Mouse (Mus musculus): ENCODE measurements around the gene Coro2a.
"Not testable (repeated sequence)": the region's sequence is repeated elsewhere in the genome, so short reads cannot be mapped to it uniquely, and the experiment has no call there.

The Coro2a gene

GRCm38 (mm10) chr4:46602704-46603103, 702 bp upstream of the Coro2a start:
- Histone ChIP-seq H3K27me3 (ENCODE audit: insufficient read depth, low read length) (peaks cover 60% of the 10 kb centered on the region), H3K4me1 (replicated peaks; ENCODE audit: low read depth, low read length) (peaks cover 47% of the 10 kb centered on the region)
- TF ChIP-seq NANOG (IDR thresholded peaks at IDR 0.05; ENCODE audit: borderline replicate concordance, low read length) (no peak), POU5F1 (IDR thresholded peaks at IDR 0.05; ENCODE audit: borderline replicate concordance, low read length) (no peak), CTCF (conservative IDR thresholded peaks at IDR 0.05; ENCODE audit: low read length) (no peak)

GRCm38 (mm10) chr4:46601258-46601843, 651 bp downstream of the Coro2a start:
- peak overlapping the region; percentile 85 for H3K4me3 ChIP-seq (replicated peaks; ENCODE audit: low read length)
- TF ChIP-seq NANOG (IDR thresholded peaks at IDR 0.05; ENCODE audit: borderline replicate concordance, low read length) (no peak), CTCF (conservative IDR thresholded peaks at IDR 0.05; ENCODE audit: low read length) (no peak), POU5F1 (IDR thresholded peaks at IDR 0.05; ENCODE audit: borderline replicate concordance, low read length) (no peak)
- peaks cover 70% of the 10 kb centered on the region for H3K27me3 ChIP-seq (ENCODE audit: insufficient read depth, low read length)
- no peaks in the 10 kb centered on the region for H3K9me3 ChIP-seq (ENCODE audit: low read length)
- H3K36me3 ChIP-seq (ENCODE audit: insufficient read depth, low read length): 0 out of 2 replicates have a peak, but pooled peaks cover 4% of the 10 kb centered on the region
- peaks cover 39% of the 10 kb centered on the region for H3K4me1 ChIP-seq (replicated peaks; ENCODE audit: low read depth, low read length)

More at GRCm38 (mm10) chr4:46602704-46603103, 702 bp upstream of the Coro2a start:
- H3K9me3 ChIP-seq (ENCODE audit: low read length): no peaks in the 10 kb centered on the region
- H3K36me3 ChIP-seq (ENCODE audit: insufficient read depth, low read length): 0 out of 2 replicates have a peak, but pooled peaks cover 4% of the 10 kb centered on the region
- no peak overlapping the region for H3K4me3 ChIP-seq (replicated peaks; ENCODE audit: low read length)

DNA sequence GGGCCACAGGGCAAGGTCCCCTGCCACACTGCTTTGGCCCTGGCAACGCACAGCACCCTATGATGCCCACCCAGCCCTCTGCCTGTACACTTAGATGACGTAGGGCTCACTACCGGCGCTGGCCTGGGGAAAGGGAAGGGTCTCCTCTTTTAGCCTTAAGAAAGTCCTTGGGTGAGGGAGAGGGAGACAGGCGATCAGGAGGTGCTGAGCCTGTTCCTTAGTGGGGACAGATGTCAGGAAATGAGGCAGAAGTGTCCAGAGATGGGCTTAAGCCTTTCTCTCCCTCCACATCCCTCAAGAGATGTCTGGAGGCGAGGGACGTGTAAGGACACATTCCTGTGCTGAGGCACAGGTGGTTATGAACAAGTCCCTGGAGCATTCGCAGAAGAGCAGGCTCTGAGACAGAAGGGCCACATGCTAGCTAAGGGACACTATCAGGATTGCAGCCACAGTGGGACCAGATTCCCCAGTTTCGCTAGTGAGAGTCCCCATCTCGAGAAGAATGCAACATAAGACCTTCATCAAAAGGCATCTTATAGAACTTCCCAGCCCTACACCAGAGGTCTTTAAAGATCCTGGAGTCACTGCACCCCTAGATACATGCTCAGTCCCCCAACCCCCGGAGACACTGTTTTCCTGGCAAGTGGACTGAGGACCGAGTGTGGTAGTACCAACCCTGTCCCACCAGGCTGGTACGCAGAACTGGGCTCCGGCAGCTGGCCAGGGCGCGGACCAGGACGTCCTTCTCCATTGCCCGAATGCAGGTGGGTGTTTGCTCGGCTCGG, 1.3 kb downstream of the Coro2a start:
- H3K27me3 ChIP-seq (ENCODE audit: insufficient read depth, low read length): peaks cover 73% of the 10 kb centered on the region
- no peak for TF ChIP-seq CTCF (conservative IDR thresholded peaks at IDR 0.05; ENCODE audit: low read length)
- no peak for TF ChIP-seq NANOG (IDR thresholded peaks at IDR 0.05; ENCODE audit: borderline replicate concordance, low read length)
- TF ChIP-seq POU5F1 (IDR thresholded peaks at IDR 0.05; ENCODE audit: borderline replicate concordance, low read length): no peak
- H3K36me3 ChIP-seq (ENCODE audit: insufficient read depth, low read length): 0 out of 2 replicates have a peak, but pooled peaks cover 4% of the 10 kb centered on the region
- no peaks in the 10 kb centered on the region for H3K9me3 ChIP-seq (ENCODE audit: low read length)
- peak overlapping the region; percentile 85 for H3K4me3 ChIP-seq (replicated peaks; ENCODE audit: low read length)
- peaks cover 32% of the 10 kb centered on the region for H3K4me1 ChIP-seq (replicated peaks; ENCODE audit: low read depth, low read length)

DNA sequence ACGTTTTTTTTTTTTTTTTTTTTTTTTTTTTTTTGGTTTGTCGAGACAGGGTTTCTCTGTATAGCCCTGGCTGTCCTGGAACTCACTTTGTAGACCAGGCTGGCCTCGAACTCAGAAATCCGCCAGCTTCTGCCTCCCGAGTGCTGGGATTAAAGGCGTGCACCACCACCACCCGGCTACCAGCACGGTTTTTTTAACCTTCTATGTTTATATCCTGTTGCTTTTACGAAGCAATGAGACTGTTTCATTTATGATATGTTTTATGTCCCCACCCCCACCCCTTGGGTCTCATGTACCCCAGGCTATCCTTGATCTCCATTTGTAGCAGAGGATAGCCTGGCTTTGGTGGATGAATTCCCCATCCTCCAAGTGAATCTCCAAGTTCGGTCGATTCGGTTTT, 2.4 kb downstream of the Coro2a start:
- peaks cover 66% of the 10 kb centered on the region for H3K27me3 ChIP-seq (ENCODE audit: insufficient read depth, low read length)
- peaks cover 25% of the 10 kb centered on the region for H3K4me1 ChIP-seq (replicated peaks; ENCODE audit: low read depth, low read length)
- H3K4me3 ChIP-seq (replicated peaks; ENCODE audit: low read length): not testable (repeated sequence)

DNA sequence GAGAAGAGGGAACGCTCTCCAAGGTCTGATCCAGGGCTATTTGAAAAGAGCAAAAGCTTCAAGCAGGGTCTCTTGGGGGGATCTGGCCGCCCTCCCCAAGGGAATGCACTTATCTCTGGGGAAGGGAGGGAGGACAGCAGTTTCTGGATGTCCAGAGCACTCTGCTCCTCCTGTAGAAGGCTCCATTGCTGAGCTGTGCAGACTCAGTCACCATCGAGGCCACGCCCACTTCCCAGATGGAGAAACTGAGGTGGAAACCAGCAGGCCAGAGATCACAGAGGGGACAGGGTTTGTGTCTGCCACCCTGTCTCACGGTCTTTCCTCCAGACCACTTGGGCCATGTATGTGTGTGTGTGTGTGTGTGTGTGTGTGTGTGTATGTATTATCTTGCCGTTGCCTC, 3.0 kb downstream of the Coro2a start:
- Histone ChIP-seq H3K27me3 (ENCODE audit: insufficient read depth, low read length) (peaks cover 68% of the 10 kb centered on the region), H3K36me3 (ENCODE audit: insufficient read depth, low read length) (no peaks in the 10 kb centered on the region), H3K4me3 (replicated peaks; ENCODE audit: low read length) (no peak overlapping the region), H3K4me1 (replicated peaks; ENCODE audit: low read depth, low read length) (peaks cover 19% of the 10 kb centered on the region), H3K9me3 (ENCODE audit: low read length) (no peaks in the 10 kb centered on the region)
- TF ChIP-seq CTCF (conservative IDR thresholded peaks at IDR 0.05; ENCODE audit: low read length) (no peak), NANOG (IDR thresholded peaks at IDR 0.05; ENCODE audit: borderline replicate concordance, low read length) (no peak), POU5F1 (IDR thresholded peaks at IDR 0.05; ENCODE audit: borderline replicate concordance, low read length) (no peak)

More for the DNA sequence above, 2.4 kb downstream of the Coro2a start:
- not testable (repeated sequence) for H3K36me3 ChIP-seq (ENCODE audit: insufficient read depth, low read length); H3K9me3 ChIP-seq (ENCODE audit: low read length)

- TF ChIP-seq CTCF (conservative IDR thresholded peaks at IDR 0.05; ENCODE audit: low read length) (no peak), NANOG (IDR thresholded peaks at IDR 0.05; ENCODE audit: borderline replicate concordance, low read length) (no peak), POU5F1 (IDR thresholded peaks at IDR 0.05; ENCODE audit: borderline replicate concordance, low read length) (no peak)
- Histone ChIP-seq H3K36me3 (ENCODE audit: insufficient read depth, low read length) (no peaks in the 10 kb centered on the region), H3K4me3 (replicated peaks; ENCODE audit: low read length) (no peak overlapping the region), H3K9me3 (ENCODE audit: low read length) (no peaks in the 10 kb centered on the region), H3K27me3 (ENCODE audit: insufficient read depth, low read length) (peaks cover 65% of the 10 kb centered on the region), H3K4me1 (replicated peaks; ENCODE audit: low read depth, low read length) (peaks cover 18% of the 10 kb centered on the region)
Measured at GRCm38 (mm10) chr4:46598111-46598510, 3.9 kb downstream of the Coro2a start.

DNA sequence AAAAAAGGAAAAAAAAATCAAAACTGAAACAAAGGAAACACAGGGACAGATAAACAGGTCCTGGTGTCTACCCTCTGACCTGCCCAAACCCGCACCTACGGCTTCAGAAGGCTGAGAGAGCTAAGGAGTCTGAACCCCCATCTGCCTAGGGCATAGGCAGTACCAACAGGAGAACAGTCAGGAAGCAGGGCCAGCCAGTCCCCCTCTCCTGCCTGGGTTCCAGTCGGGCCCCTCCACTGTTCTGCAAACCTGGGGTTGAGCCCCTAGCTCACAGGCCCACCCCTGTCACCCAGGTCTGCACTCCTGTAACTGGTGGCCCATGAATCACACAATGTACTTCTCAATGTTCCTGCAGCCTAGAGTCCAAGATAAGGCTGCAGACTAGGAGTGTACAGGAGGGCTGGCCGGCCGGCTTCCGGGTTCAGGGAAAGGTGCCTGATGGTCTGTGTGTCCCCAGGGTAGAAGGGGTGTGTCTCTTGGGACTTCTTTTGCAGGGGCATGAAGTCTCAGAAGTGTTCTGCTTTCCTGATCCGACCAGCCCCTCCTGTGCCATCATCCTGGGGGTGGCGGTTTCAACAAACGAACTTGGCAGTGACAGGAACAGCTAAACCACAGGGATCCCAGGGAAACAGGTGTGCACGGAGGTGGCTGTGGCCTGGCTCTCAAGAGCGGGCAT, 4.6 kb downstream of the Coro2a start:
- no peaks in the 10 kb centered on the region for H3K36me3 ChIP-seq (ENCODE audit: insufficient read depth, low read length)
- H3K27me3 ChIP-seq (ENCODE audit: insufficient read depth, low read length): peaks cover 58% of the 10 kb centered on the region
- TF ChIP-seq NANOG (IDR thresholded peaks at IDR 0.05; ENCODE audit: borderline replicate concordance, low read length): no peak
- no peak for TF ChIP-seq POU5F1 (IDR thresholded peaks at IDR 0.05; ENCODE audit: borderline replicate concordance, low read length)
- TF ChIP-seq CTCF (conservative IDR thresholded peaks at IDR 0.05; ENCODE audit: low read length): no peak
- H3K9me3 ChIP-seq (ENCODE audit: low read length): no peaks in the 10 kb centered on the region
- no peak overlapping the region for H3K4me3 ChIP-seq (replicated peaks; ENCODE audit: low read length)
- peaks cover 18% of the 10 kb centered on the region for H3K4me1 ChIP-seq (replicated peaks; ENCODE audit: low read depth, low read length)

DNA sequence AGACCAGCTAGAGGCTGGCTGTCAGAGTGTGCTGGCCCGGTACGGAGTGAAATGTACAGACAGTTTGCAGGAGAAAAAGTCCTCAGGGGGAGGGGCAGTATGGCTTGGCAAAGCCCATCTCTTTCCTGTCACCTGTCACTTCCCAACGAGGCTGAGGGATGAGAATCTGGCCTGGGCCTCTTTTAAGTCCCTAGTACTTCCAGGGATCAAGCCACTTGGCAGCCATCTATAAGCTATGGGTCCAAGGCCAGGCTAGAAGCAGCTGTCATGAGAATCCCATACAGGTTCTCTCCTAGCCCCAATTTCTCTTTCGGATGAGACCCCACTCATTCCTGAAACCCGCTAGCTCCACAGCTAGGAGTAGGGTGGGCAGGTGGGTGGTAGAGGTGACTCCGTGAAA, 5.6 kb downstream of the Coro2a start:
- Histone ChIP-seq H3K27me3 (ENCODE audit: insufficient read depth, low read length) (peaks cover 55% of the 10 kb centered on the region), H3K36me3 (ENCODE audit: insufficient read depth, low read length) (no peaks in the 10 kb centered on the region), H3K4me3 (replicated peaks; ENCODE audit: low read length) (no peak overlapping the region), H3K4me1 (replicated peaks; ENCODE audit: low read depth, low read length) (peaks cover 18% of the 10 kb centered on the region), H3K9me3 (ENCODE audit: low read length) (no peaks in the 10 kb centered on the region)
- TF ChIP-seq CTCF (conservative IDR thresholded peaks at IDR 0.05; ENCODE audit: low read length) (no peak), NANOG (IDR thresholded peaks at IDR 0.05; ENCODE audit: borderline replicate concordance, low read length) (no peak), POU5F1 (IDR thresholded peaks at IDR 0.05; ENCODE audit: borderline replicate concordance, low read length) (no peak)

All from E14TG2a.4 (cell line).